Mouse (Mus musculus) lung, postnatal 0 days (tissue): ENCODE results near the gene Mmp19. TPM values are rescaled to one million over a fixed set of nuclear protein-coding genes. Genes with fewer than 3 reads are reported as not detected.

ENCODE experiments used
- ATAC-seq: fragments of 200-750 bp; cut with Nextera tagmentation; 2 replicates; pipeline ENCODE4 v1.8.0; 2017; ENCODE audit warnings: moderate library complexity
- DNase-seq: peaks from one replicate; pipeline ENCODE4 v3.0.0-alpha.2; 2016; ENCODE audit warnings: low spot score
- H3K27ac ChIP-seq: fragments of 300-500 bp; sonication (generic); 2 replicates; pipeline ENCODE4 v1.5.1; 2014; ENCODE audit warnings: antibody characterized with exemption, mild to moderate bottlenecking, low read length, mixed read lengths
- H3K27me3 ChIP-seq: fragments of 300-500 bp; sonication (generic); replicated peaks from 2 replicates; pipeline ENCODE4 v1.6.1; 2014; ENCODE audit warnings: low read length, mixed read lengths; ENCODE audit not compliant: insufficient read depth
- H3K36me3 ChIP-seq: fragments of 300-500 bp; sonication (generic); 2 replicates; pipeline ENCODE4 v1.6.1; 2014; ENCODE audit warnings: low read length, mixed read lengths; ENCODE audit not compliant: insufficient read depth
- H3K4me1 ChIP-seq: fragments of 300-500 bp; sonication (generic); 2 replicates; pipeline ENCODE4 v1.6.1; 2014; ENCODE audit warnings: antibody characterized with exemption, low read depth, low read length, mixed read lengths; ENCODE audit not compliant: insufficient read depth
- H3K4me2 ChIP-seq: fragments of 300-500 bp; sonication (generic); replicated peaks from 2 replicates; pipeline ENCODE4 v1.6.1; 2014; ENCODE audit warnings: low read depth, mild to moderate bottlenecking, low read length, moderate library complexity, mixed read lengths
- H3K4me3 ChIP-seq: fragments of 300-500 bp; sonication (generic); 2 replicates; pipeline ENCODE4 v1.5.1; 2014; ENCODE audit warnings: low read depth, low read length
- H3K9ac ChIP-seq: fragments of 300-500 bp; sonication (generic); replicated peaks from 2 replicates; pipeline ENCODE4 v1.6.1; 2014; ENCODE audit warnings: low read depth, mild to moderate bottlenecking
- H3K9me3 ChIP-seq: fragments of 300-500 bp; sonication (generic); 2 replicates; pipeline ENCODE4 v1.6.1; 2016; ENCODE audit warnings: low read length, mixed read lengths
- CTCF ChIP-seq: IDR thresholded peaks from 2 replicates; pipeline ENCODE4 v1.5.1; 2016; ENCODE audit warnings: antibody characterized with exemption, mild to moderate bottlenecking
- EP300 ChIP-seq: IDR thresholded peaks from 2 replicates; pipeline ENCODE4 v1.6.1; 2016; ENCODE audit warnings: antibody characterized with exemption, mild to moderate bottlenecking, control low read depth
- WGBS: fragments of 180-500 bp; shearing (Covaris S2); extraction: QIAGEN DNeasy Blood & Tissue Kit; methylation state at CpG from one replicate; pipeline ENCODE4 v1.1.7; 2014; 5-methylcytosine and 5-hydroxymethylcytosine counted together
- polyA plus RNA-seq: library from polyadenylated mRNA; unstranded; fragments of >200 nt; fragmentation: Nextera tagmentation; extraction: Ambion mirVana; gene quantifications from 2 replicates; pipeline ENCODE4 v1.2.1, GENCODE M21; 2015

Mmp19 gene
- 8.2 and 9.8 TPM in 2 replicates for polyA plus RNA-seq

- no peaks in the 10 kb centered on the region for H3K36me3 ChIP-seq
- no peaks in the 10 kb centered on the region for H3K9me3 ChIP-seq
- no peaks in the 10 kb centered on the region for H3K4me1 ChIP-seq
- no peak for TF ChIP-seq EP300
- peak within 1 kb of the TSS; percentile 27 for H3K4me3 ChIP-seq
- H3K9ac ChIP-seq: 0 out of 2 replicates have a peak within 1 kb of the TSS, but pooled peaks have one; percentile 5
- H3K4me2 ChIP-seq: peak within 1 kb of the TSS; percentile 42
- DNase-seq (peak; percentile 58), ATAC-seq (peak; percentile 67)
- WGBS: 65% methylated on average over 7 of the region's 7 CpGs
- peak within 1 kb of the TSS; percentile 69 for H3K27ac ChIP-seq
- H3K27me3 ChIP-seq: no peaks in the 10 kb centered on the region
These were observed at the start of gene Mmp19 for GRCm38 (mm10) chr10:128790398-128791124. Mmp19 (plus strand) TSS chr10:128790910.

- WGBS: 21% methylated on average over 4 of the region's 4 CpGs
- Histone ChIP-seq H3K9me3 (no peaks in the 10 kb centered on the region), H3K9ac (no peak overlapping the region; the same call in 1 of the 2 replicates), H3K4me2 (peak overlapping the region; percentile 90), H3K36me3 (no peaks in the 10 kb centered on the region), H3K27me3 (no peaks in the 10 kb centered on the region), H3K4me1 (peaks cover 18% of the 10 kb centered on the region; the same call in 1 of the 2 replicates), H3K27ac (peak overlapping the region; percentile 93; the same call in 1 of the 2 replicates), H3K4me3 (peak overlapping the region; percentile 70)
- TF ChIP-seq CTCF (no peak), EP300 (no peak)
- ATAC-seq (no peak), DNase-seq (no peak)
These were observed 48.1 kb upstream of the Mmp19 start for GRCm38 (mm10) chr10:128742616-128743015.

DNA sequence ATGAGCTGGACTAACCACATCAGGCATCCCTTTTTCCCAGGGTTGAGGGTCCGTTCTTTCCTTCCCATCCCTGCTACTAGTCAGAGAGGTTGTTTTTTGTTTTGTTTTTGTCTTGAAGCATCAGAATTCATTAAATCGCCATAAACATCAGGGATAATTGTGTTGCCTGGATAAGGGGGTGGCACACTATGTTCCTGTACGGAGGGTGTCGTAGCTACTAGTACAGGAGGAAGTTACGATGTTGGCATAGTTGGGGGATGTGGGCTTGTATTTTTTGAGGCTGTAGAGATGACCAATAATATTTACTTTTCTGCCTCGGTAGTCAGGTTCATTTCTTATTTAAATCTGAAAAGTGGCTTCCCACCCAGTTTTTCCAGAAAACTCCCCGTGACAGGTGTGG, 47.5 kb upstream of the Mmp19 start:
- peak; percentile 51 for DNase-seq
- Histone ChIP-seq H3K27me3 (no peaks in the 10 kb centered on the region), H3K4me3 (peak overlapping the region; percentile 70), H3K4me2 (peak overlapping the region; percentile 90), H3K4me1 (peaks cover 18% of the 10 kb centered on the region; the same call in 1 of the 2 replicates), H3K9me3 (no peaks in the 10 kb centered on the region), H3K27ac (peak overlapping the region; percentile 93), H3K36me3 (no peaks in the 10 kb centered on the region), H3K9ac (peak overlapping the region; percentile 67)
- 3% methylated on average over 7 of the region's 7 CpGs for WGBS
- no peak for TF ChIP-seq CTCF
- no peak for TF ChIP-seq EP300
- ATAC-seq: no peak

GRCm38 (mm10) chr10:128743791-128744191, 46.9 kb upstream of the Mmp19 start:
- Histone ChIP-seq H3K9ac (peak overlapping the region; percentile 67), H3K36me3 (no peaks in the 10 kb centered on the region), H3K27ac (peak overlapping the region; percentile 93), H3K4me2 (peak overlapping the region; percentile 90), H3K4me3 (peak overlapping the region; percentile 70), H3K9me3 (no peaks in the 10 kb centered on the region), H3K4me1 (peaks cover 18% of the 10 kb centered on the region; the same call in 1 of the 2 replicates), H3K27me3 (no peaks in the 10 kb centered on the region)
- ATAC-seq: peak; percentile 58
- TF ChIP-seq CTCF (peak; percentile 3; the same call in 1 of the 2 replicates), EP300 (no peak)
- WGBS: 3% methylated on average over 29 of the region's 37 CpGs
- peak; percentile 81 for DNase-seq

DNA sequence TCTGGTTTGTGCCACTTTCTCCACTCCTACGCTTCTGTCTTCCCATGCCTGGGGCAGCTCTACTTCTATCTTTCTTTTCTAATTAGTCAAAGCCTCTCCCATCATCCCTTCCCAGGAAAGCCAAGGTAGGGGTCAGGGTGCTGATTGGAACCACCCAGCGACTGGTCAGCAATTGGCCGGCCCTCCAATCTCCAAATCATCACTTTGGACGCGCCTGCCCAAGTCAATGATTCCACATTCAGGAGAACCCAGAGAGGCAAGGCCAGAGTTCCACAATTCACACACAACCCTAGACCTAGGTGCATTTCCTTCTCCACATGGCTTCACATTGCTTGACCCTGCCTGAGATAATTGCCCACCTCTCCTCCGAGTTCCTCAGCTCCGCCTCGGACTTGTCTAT, 46.5 kb upstream of the Mmp19 start:
- Histone ChIP-seq H3K4me2 (peak overlapping the region; percentile 90), H3K4me3 (peak overlapping the region; percentile 70), H3K9me3 (no peaks in the 10 kb centered on the region), H3K9ac (peak overlapping the region; percentile 67), H3K27ac (peak overlapping the region; percentile 93), H3K36me3 (no peaks in the 10 kb centered on the region), H3K27me3 (no peaks in the 10 kb centered on the region), H3K4me1 (peaks cover 18% of the 10 kb centered on the region; the same call in 1 of the 2 replicates)
- no peak for DNase-seq
- TF ChIP-seq EP300: no peak
- no peak for TF ChIP-seq CTCF
- ATAC-seq: no peak
- WGBS: 28% methylated on average over 8 of the region's 8 CpGs

- Histone ChIP-seq H3K4me3 (peak within 1 kb of the TSS; percentile 70), H3K27me3 (no peaks in the 10 kb centered on the region), H3K9me3 (no peaks in the 10 kb centered on the region), H3K27ac (peak within 1 kb of the TSS; percentile 93), H3K36me3 (no peaks in the 10 kb centered on the region), H3K4me2 (peak within 1 kb of the TSS; percentile 90), H3K4me1 (peaks cover 18% of the 10 kb centered on the region; the same call in 1 of the 2 replicates), H3K9ac (peak within 1 kb of the TSS; percentile 67)
- ATAC-seq: no peak
- 15% methylated on average over 18 of the region's 18 CpGs for WGBS
- TF ChIP-seq EP300 (no peak), CTCF (peak; percentile 45)
- peak; percentile 81 for DNase-seq
These were observed 45.8 kb upstream of the Mmp19 start, which contains the start of gene Dgka for GRCm38 (mm10) chr10:128744680-128745601. Dgka (minus strand) TSS chr10:128744855.
